Mouse (Mus musculus): ENCODE measurements around the gene Cwc27. TPM values are rescaled to one million over a fixed set of nuclear protein-coding genes. Genes with fewer than 3 reads are reported as not detected.

The Cwc27 gene
- 26.7 and 28.0 TPM in 2 replicates for total RNA-seq (2014; fragmentation: Nextera tagmentation)
- total RNA-seq (2017) = 44.5 and 49.0 TPM in 2 replicates

GRCm38 (mm10) chr13:104816635-104817571 is at the start of gene Cwc27:
Gene Cwc27, minus strand, starts transcription at chr13:104817142.
- peak; percentile 83 for ATAC-seq (replicated peaks; ENCODE audit: low FRiP score, low TSS enrichment, poor library complexity, severe bottlenecking)

GRCm38 (mm10) chr13:104866726-104867125 is 49.8 kb upstream of the Cwc27 start:
- no peak for ATAC-seq (replicated peaks; ENCODE audit: low FRiP score, low TSS enrichment, poor library complexity, severe bottlenecking)

GRCm38 (mm10) chr13:104863127-104863979 is 46.4 kb upstream of the Cwc27 start, which contains the start of gene Shisal2b:
Gene Shisal2b, minus strand, starts transcription at chr13:104863893.
- peak; percentile 78 for ATAC-seq (replicated peaks; ENCODE audit: low FRiP score, low TSS enrichment, poor library complexity, severe bottlenecking)

- no peak for ATAC-seq (replicated peaks; ENCODE audit: low FRiP score, low TSS enrichment, poor library complexity, severe bottlenecking)
These were observed 36.7 kb upstream of the Cwc27 start for GRCm38 (mm10) chr13:104853645-104854044.

- no peak for ATAC-seq (replicated peaks; ENCODE audit: low FRiP score, low TSS enrichment, poor library complexity, severe bottlenecking)
These were observed 26.6 kb upstream of the Cwc27 start for GRCm38 (mm10) chr13:104843295-104844089.

GRCm38 (mm10) chr13:104841937-104842336 is 25.0 kb upstream of the Cwc27 start:
- peak; percentile 36; the same call in 1 of the 2 replicates for ATAC-seq (replicated peaks; ENCODE audit: low FRiP score, low TSS enrichment, poor library complexity, severe bottlenecking)

- ATAC-seq (replicated peaks; ENCODE audit: low FRiP score, low TSS enrichment, poor library complexity, severe bottlenecking) = no peak
These were observed 20.7 kb upstream of the Cwc27 start for GRCm38 (mm10) chr13:104837628-104838027.

GRCm38 (mm10) chr13:104832811-104833210 is 15.9 kb upstream of the Cwc27 start:
- no peak for ATAC-seq (replicated peaks; ENCODE audit: low FRiP score, low TSS enrichment, poor library complexity, severe bottlenecking)

GRCm38 (mm10) chr13:104825470-104825869 is 8.5 kb upstream of the Cwc27 start:
- ATAC-seq (replicated peaks; ENCODE audit: low FRiP score, low TSS enrichment, poor library complexity, severe bottlenecking) = 0 out of 2 replicates have a peak, but pooled peaks have one; percentile 32

GRCm38 (mm10) chr13:104822411-104822838 is 5.5 kb upstream of the Cwc27 start:
- ATAC-seq (replicated peaks; ENCODE audit: low FRiP score, low TSS enrichment, poor library complexity, severe bottlenecking) = peak; percentile 33

GRCm38 (mm10) chr13:104821908-104822307 is 5.0 kb upstream of the Cwc27 start:
- ATAC-seq (replicated peaks; ENCODE audit: low FRiP score, low TSS enrichment, poor library complexity, severe bottlenecking) = peak; percentile 32

GRCm38 (mm10) chr13:104821192-104821591 is 4.2 kb upstream of the Cwc27 start:
- no peak for ATAC-seq (replicated peaks; ENCODE audit: low FRiP score, low TSS enrichment, poor library complexity, severe bottlenecking)

- ATAC-seq (replicated peaks; ENCODE audit: low FRiP score, low TSS enrichment, poor library complexity, severe bottlenecking) = 0 out of 2 replicates have a peak, but pooled peaks have one; percentile 13
These were observed 754 bp upstream of the Cwc27 start for GRCm38 (mm10) chr13:104817696-104818095.

GRCm38 (mm10) chr13:104816270-104816634 is 690 bp downstream of the Cwc27 start:
- ATAC-seq (replicated peaks; ENCODE audit: low FRiP score, low TSS enrichment, poor library complexity, severe bottlenecking) = peak; percentile 31

GRCm38 (mm10) chr13:104805681-104806080 is 11.3 kb downstream of the Cwc27 start:
- peak; percentile 67 for ATAC-seq (replicated peaks; ENCODE audit: low FRiP score, low TSS enrichment, poor library complexity, severe bottlenecking)

- no peak for ATAC-seq (replicated peaks; ENCODE audit: low FRiP score, low TSS enrichment, poor library complexity, severe bottlenecking)
These were observed 17.3 kb downstream of the Cwc27 start for GRCm38 (mm10) chr13:104799566-104800182.

- ATAC-seq (replicated peaks; ENCODE audit: low FRiP score, low TSS enrichment, poor library complexity, severe bottlenecking) = no peak
These were observed 17.9 kb downstream of the Cwc27 start for GRCm38 (mm10) chr13:104799067-104799466.

GRCm38 (mm10) chr13:104794421-104794820 is 22.5 kb downstream of the Cwc27 start:
- ATAC-seq (replicated peaks; ENCODE audit: low FRiP score, low TSS enrichment, poor library complexity, severe bottlenecking) = no peak

- ATAC-seq (replicated peaks; ENCODE audit: low FRiP score, low TSS enrichment, poor library complexity, severe bottlenecking) = no peak
These were observed 24.8 kb downstream of the Cwc27 start, which contains the start of gene Srek1ip1 for GRCm38 (mm10) chr13:104792184-104792583. Gene Srek1ip1, plus strand, starts transcription at chr13:104792484.
